Mouse (Mus musculus): ENCODE data around the gene Bcr. TPM values are rescaled to one million over a fixed set of nuclear protein-coding genes. Genes with fewer than 3 reads are reported as not detected.
A peak's percentile ranks its signal among the peaks of the same experiment; 100 is the strongest.

The Bcr gene
- polyA plus RNA-seq, 1 experiment from 2014 or later: 1.6 TPM

DNA sequence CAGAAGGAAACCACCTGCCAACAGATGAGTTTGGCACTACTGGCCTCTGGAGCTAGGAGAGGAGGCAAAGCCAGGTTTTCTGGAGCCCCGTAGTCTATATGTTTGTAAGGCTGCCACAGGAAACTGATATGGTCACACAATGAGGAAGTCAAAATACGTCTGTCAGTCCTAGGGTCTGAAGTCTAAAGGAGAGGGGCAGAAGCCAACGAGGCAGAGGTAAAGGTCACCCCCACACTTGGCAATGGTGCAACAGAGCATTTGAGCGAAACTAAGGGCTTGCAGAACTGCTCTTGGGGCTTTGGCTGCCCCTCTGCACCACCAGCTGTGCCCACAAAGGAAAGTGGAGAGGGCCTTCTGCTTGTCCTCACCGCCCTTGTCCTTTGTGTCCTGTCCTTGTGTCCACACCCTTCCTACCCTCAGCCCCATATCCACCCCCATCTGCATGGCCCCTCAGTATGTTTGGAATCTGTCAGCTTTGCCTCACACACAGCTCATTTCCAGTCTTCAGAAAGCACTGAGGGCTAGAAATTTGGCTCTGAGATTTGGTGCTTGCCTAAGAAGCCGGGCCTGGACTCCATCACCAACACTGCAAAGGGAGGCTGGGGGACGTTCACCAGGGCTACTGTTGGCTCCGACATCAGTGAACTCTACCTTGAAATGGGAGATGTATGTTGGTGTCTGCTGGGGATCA is 127.1 kb downstream of the Bcr start:
- no peak overlapping the region for H3K27ac ChIP-seq
- peaks cover 11% of the 10 kb centered on the region for H3K4me1 ChIP-seq (replicated peaks)
- DNase-seq: no peak

DNA sequence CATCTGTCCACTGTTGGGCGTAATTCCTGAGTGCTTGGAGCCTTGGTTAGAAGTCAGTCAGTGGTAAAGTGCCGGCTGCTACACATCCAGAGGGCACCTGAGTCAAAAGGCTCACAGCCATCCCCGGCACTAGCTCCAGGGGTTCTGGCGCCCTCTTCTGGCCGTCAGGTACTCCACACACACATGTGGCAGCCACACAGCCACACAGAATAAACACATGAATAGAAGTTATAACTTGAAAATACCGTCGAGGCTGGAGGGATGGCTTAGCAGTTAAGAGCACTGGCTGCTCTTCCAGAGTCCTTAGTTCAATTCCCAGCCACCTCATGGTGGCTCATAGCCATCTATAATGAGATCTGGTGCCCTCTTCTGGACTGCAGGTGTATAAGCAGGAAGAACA is 131.3 kb downstream of the Bcr start:
- Histone ChIP-seq H3K9me3 (replicated peaks) (no peaks in the 10 kb centered on the region), H3K4me3 (replicated peaks) (no peak overlapping the region), H3K36me3 (no peaks in the 10 kb centered on the region), H3K4me2 (no peak overlapping the region), H3K9ac (no peak overlapping the region), H3K4me1 (replicated peaks) (peaks cover 11% of the 10 kb centered on the region), H3K27me3 (no peaks in the 10 kb centered on the region), H3K27ac (no peak overlapping the region)
- WGBS (ENCODE audit: insufficient replicate concordance): 36% methylated on average over 7 of the region's 7 CpGs
- no peak for DNase-seq
- no peak for ATAC-seq (ENCODE audit: low read depth)

More for the DNA sequence above, 127.1 kb downstream of the Bcr start:
- Histone ChIP-seq H3K36me3 (0 out of 2 replicates have a peak, but pooled peaks cover 5% of the 10 kb centered on the region), H3K9me3 (replicated peaks) (no peaks in the 10 kb centered on the region), H3K4me2 (no peak overlapping the region), H3K27me3 (no peaks in the 10 kb centered on the region), H3K9ac (no peak overlapping the region), H3K4me3 (replicated peaks) (no peak overlapping the region)
- WGBS (ENCODE audit: insufficient replicate concordance): 41% methylated on average over 8 of the region's 8 CpGs
- ATAC-seq (ENCODE audit: low read depth): 0 out of 2 replicates have a peak, but pooled peaks have one; percentile 18

DNA sequence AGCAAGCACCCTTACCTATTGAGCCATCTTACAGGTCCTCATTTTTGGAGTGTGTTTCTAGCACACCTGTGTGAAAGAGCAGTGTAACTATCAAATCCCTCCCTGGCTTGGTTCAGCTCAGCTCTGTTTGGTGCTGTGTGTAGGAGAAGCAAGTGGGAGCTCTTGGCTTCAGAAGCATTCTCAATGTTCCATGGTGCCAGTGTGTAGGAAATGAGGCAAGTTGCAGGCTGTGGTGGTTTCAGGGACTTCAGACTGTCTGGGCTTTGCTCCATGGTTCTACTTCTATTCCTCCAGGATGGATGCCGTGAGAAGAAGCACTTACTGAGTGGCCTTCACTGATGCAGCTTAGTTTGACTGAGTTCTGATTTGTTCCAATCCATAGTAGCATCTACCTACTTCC is 137.4 kb downstream of the Bcr start:
- Histone ChIP-seq H3K4me2 (no peak overlapping the region), H3K36me3 (no peaks in the 10 kb centered on the region), H3K4me3 (replicated peaks) (no peak overlapping the region), H3K4me1 (replicated peaks) (no peaks in the 10 kb centered on the region), H3K9me3 (replicated peaks) (no peaks in the 10 kb centered on the region), H3K27me3 (no peaks in the 10 kb centered on the region), H3K9ac (no peak overlapping the region), H3K27ac (no peak overlapping the region)
- no peak for ATAC-seq (ENCODE audit: low read depth)
- DNase-seq: no peak
- 60% methylated on average over 1 of the region's 1 CpGs for WGBS (ENCODE audit: insufficient replicate concordance)

DNA sequence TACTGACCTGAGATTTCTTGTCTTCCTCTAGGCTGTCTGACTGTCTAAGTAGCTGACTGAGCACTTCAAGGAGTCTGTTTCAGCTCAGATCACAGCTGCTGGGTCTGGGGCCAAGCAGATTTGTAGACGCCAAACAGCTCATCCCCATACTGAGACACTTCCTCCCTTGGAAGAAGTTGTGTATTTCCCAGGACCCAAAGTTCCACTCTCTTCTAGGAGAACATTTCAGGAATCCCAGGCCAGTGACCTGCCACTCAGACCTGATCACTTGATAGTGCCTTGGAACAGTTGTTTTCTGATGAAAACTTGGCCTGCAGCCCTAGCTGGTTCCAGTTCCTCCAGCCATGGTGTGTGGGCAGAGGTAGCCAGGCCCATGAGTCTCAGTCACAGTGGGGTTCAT is 140.3 kb downstream of the Bcr start:
- H3K4me3 ChIP-seq (replicated peaks): no peak overlapping the region
- no peak overlapping the region for H3K27ac ChIP-seq
- H3K9me3 ChIP-seq (replicated peaks): no peaks in the 10 kb centered on the region
- no peaks in the 10 kb centered on the region for H3K27me3 ChIP-seq
- 53% methylated on average over 1 of the region's 1 CpGs for WGBS (ENCODE audit: insufficient replicate concordance)
- H3K36me3 ChIP-seq: no peaks in the 10 kb centered on the region
- DNase-seq: no peak
- ATAC-seq (ENCODE audit: low read depth): no peak
- H3K4me1 ChIP-seq (replicated peaks): no peaks in the 10 kb centered on the region
- no peak overlapping the region for H3K4me2 ChIP-seq
- H3K9ac ChIP-seq: no peak overlapping the region

DNA sequence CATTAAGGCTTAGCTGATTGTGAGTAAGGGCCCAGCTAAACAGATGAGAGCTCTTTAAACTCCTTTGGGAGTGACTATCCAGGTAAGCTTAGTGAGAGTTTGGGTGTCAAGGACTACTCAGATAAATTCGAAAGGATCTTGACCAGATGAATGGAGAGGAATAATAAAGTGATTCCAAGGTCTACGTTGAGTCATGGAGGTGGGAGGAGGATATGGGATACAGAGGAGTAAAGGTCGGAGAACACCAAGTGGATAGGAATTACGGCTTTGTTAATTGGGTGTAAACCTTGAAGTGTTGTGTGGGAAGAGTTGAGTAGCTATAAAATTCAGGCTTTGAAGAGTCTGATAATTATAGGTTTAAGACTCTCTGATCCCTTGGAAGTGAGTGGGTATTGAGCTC is 145.8 kb downstream of the Bcr start:
- Histone ChIP-seq H3K9ac (no peak overlapping the region), H3K4me1 (replicated peaks) (peaks cover 1% of the 10 kb centered on the region), H3K27ac (no peak overlapping the region), H3K4me3 (replicated peaks) (no peak overlapping the region), H3K4me2 (no peak overlapping the region), H3K36me3 (no peaks in the 10 kb centered on the region), H3K27me3 (no peaks in the 10 kb centered on the region), H3K9me3 (replicated peaks) (no peaks in the 10 kb centered on the region)
- DNase-seq (no peak), ATAC-seq (ENCODE audit: low read depth) (no peak)
- 65% methylated on average over 4 of the region's 4 CpGs for WGBS (ENCODE audit: insufficient replicate concordance)

DNA sequence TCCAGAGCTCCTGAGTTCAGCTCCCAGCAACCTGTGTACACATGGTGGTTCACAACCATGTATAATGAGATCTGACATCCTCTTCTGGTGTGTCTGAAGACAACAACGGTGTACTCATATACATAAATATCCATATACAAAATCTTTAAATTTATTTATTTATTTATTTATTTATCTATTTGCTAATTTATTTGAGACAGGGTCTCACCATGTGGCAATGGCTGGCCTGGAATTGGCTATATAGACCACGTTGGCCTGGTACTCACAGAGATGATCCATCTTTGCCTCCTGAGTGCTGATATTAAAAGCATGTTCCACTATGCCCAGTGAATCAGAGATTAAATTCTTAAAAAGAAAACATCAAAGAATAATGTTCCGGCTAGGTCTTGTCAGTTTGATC is 150.4 kb downstream of the Bcr start:
- Histone ChIP-seq H3K27ac (no peak overlapping the region), H3K27me3 (no peaks in the 10 kb centered on the region), H3K4me1 (replicated peaks) (peaks cover 26% of the 10 kb centered on the region), H3K4me3 (replicated peaks) (no peak overlapping the region), H3K9me3 (replicated peaks) (no peaks in the 10 kb centered on the region), H3K4me2 (no peak overlapping the region), H3K9ac (no peak overlapping the region), H3K36me3 (no peaks in the 10 kb centered on the region)
- ATAC-seq (ENCODE audit: low read depth): no peak
- DNase-seq: no peak
- WGBS (ENCODE audit: insufficient replicate concordance): 82% methylated on average over 3 of the region's 3 CpGs

DNA sequence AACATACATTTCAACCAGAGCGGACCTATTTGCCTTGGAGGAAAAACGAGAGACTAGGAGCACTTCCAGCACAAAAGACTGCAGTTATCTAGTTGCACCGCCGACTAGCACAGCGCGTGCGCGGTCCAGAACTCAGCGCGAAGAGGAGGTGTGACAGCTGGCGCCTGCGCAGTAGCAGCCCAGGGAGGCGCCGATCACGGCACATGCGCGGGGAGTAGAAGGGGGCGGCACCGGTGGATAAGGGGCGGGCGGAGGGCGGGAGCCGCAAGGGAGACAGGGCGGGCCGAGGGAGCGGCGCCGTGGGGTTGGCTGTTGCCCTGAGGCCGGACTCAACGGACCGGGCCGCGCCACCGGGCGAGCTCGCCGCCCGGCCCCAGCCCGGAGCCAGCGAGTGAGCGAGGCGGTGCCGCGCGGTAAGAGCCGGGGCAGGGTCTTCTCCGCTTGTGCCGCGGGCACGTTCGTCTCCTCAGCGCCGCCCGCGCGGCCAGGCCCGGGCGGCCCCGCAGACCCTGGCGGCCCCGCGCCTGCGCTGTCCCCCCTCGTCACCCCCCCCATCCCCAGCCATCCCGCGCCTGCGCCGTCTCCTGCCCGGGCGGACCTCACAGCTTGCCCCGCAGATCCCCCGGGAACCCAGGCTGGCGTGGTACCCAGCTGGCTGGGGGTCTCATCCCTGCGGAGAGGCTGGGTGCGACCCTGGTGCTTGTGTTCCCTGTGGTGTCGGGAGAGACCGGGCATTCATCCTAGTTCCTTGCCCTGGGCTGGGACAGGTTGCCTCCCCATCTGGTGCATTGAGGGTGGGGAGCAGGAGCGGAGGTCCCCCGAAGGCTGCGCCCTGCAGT is 151.6 kb downstream of the Bcr start, which contains the start of gene Specc1l:
Gene Specc1l, plus strand, starts transcription at position 267 of the 839 bp plus-strand sequence.
- under 1% methylated on average over 73 of the region's 80 CpGs for WGBS (ENCODE audit: insufficient replicate concordance)
- H3K4me3 ChIP-seq (replicated peaks): peak within 1 kb of the TSS; percentile 85
- ATAC-seq (ENCODE audit: low read depth) (peak; percentile 99), DNase-seq (peak; percentile 95)
- no peaks in the 10 kb centered on the region for H3K27me3 ChIP-seq
- peak within 1 kb of the TSS; percentile 90 for H3K27ac ChIP-seq
- no peaks in the 10 kb centered on the region for H3K9me3 ChIP-seq (replicated peaks)
- H3K36me3 ChIP-seq: no peaks in the 10 kb centered on the region
- peak within 1 kb of the TSS; percentile 91 for H3K9ac ChIP-seq
- H3K4me2 ChIP-seq: peak within 1 kb of the TSS; percentile 94
- H3K4me1 ChIP-seq (replicated peaks): peaks cover 26% of the 10 kb centered on the region

DNA sequence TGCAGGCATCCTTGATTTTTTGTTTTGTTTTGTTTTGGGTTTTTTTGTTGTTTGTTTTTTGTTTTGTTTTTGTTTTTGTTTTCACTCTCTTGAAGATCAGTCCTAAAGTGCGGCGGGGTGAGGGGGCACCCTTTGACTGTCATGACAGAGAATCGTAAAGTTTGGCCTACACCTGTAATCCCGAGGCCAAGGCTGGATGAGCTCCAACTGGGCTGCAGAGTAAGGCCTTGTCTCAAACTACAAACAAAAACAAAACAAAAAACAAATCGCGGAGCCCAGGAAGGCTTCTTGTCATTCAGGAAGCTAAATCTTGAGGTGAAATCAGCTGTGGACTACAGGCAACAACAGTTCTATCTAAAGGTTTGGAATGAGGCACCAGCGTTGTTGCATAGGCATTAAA is 152.6 kb downstream of the Bcr start:
- DNase-seq: no peak
- H3K27ac ChIP-seq: no peak overlapping the region
- H3K36me3 ChIP-seq: no peaks in the 10 kb centered on the region
- peak overlapping the region; percentile 91 for H3K9ac ChIP-seq
- H3K9me3 ChIP-seq (replicated peaks): no peaks in the 10 kb centered on the region
- ATAC-seq (ENCODE audit: low read depth): no peak
- peaks cover 26% of the 10 kb centered on the region for H3K4me1 ChIP-seq (replicated peaks)
- no peaks in the 10 kb centered on the region for H3K27me3 ChIP-seq
- 57% methylated on average over 7 of the region's 7 CpGs for WGBS (ENCODE audit: insufficient replicate concordance)
- peak overlapping the region; percentile 94 for H3K4me2 ChIP-seq
- H3K4me3 ChIP-seq (replicated peaks): peak overlapping the region; percentile 85

DNA sequence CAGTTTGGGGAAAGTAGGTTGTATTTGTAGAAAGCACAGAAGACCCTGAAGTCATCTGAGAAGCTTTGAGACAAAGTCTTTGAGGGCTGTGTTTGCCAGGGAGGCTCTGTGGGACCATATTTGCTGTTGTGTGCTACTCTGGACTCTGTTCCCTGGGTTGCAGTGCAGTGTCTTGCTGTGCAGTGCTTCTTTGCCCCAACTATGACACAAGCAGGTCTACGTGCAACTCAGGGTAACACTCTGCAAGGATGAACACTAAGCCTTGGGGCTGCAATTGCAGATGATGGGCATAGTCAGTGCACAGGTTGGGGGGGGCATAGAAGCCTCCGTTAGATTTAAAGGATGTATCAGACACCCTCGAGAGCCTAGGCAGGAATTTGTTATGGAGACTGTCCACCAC is 160.3 kb downstream of the Bcr start:
- 66% methylated on average over 3 of the region's 3 CpGs for WGBS (ENCODE audit: insufficient replicate concordance)
- Histone ChIP-seq H3K9ac (no peak overlapping the region), H3K27ac (no peak overlapping the region), H3K9me3 (replicated peaks) (no peaks in the 10 kb centered on the region), H3K4me3 (replicated peaks) (no peak overlapping the region), H3K4me1 (replicated peaks) (peaks cover 44% of the 10 kb centered on the region), H3K36me3 (no peaks in the 10 kb centered on the region), H3K27me3 (no peaks in the 10 kb centered on the region), H3K4me2 (no peak overlapping the region)
- no peak for DNase-seq
- no peak for ATAC-seq (ENCODE audit: low read depth)

DNA sequence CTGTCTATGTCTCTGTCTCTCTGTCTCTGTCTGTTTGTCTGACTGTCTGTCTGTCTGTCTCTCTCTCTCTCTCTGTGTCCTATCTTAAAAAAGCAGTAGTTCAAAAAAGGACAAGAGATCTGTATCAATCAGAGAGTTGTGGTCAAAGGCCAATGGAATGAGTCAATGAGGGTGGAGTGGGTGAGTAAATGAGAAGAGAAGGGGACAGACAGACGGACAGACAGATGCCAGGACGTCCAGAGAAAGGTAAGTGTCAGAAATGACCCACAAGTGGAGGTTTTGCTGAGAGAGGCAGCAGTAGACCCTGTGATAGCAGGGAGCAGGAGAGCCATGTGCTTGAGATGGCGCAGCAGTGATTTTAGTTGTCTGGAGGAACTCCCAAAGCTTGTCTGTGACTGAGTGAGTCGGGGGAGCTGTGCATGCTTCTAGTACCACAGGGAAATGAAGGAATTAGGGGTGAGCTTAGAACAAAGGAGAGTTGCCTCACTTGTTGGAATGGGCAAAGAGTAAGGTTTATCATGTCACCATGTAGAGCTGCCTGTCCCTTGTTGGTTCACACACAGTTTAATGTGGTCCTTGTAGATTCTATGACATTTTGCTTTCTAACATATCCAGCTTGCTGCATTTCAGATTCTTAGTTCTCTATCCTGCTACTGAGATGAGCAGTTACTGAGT is 161.7 kb downstream of the Bcr start:
- no peaks in the 10 kb centered on the region for H3K27me3 ChIP-seq
- peak overlapping the region; percentile 29; the same call in 1 of the 2 replicates for H3K27ac ChIP-seq
- H3K9me3 ChIP-seq (replicated peaks): no peaks in the 10 kb centered on the region
- ATAC-seq (ENCODE audit: low read depth) (no peak), DNase-seq (no peak)
- 47% methylated on average over 4 of the region's 4 CpGs for WGBS (ENCODE audit: insufficient replicate concordance)
- H3K4me3 ChIP-seq (replicated peaks): no peak overlapping the region
- no peak overlapping the region for H3K4me2 ChIP-seq
- no peak overlapping the region for H3K9ac ChIP-seq
- peaks cover 44% of the 10 kb centered on the region for H3K4me1 ChIP-seq (replicated peaks)
- no peaks in the 10 kb centered on the region for H3K36me3 ChIP-seq

DNA sequence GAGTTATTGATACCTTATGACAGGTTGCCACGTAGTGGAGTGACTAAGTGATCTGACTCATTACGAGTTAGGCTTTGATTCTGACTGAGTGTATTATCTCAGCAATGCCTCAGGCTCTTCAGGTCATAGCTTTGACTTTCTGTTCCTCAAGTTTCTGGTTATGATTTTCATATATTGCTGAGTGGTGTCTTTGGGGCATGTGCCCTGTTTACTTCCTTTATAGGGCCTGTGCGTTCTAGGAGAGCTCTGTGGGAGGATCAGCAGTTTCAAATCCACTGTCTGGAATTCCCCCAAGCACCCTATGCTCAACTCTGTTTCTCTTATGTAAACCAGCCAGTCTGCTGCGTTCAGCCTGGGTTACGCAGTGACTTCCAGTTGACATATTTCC is 162.2 kb downstream of the Bcr start:
- ATAC-seq (ENCODE audit: low read depth): no peak
- no peak overlapping the region for H3K9ac ChIP-seq
- H3K4me3 ChIP-seq (replicated peaks): no peak overlapping the region
- no peaks in the 10 kb centered on the region for H3K27me3 ChIP-seq
- no peaks in the 10 kb centered on the region for H3K9me3 ChIP-seq (replicated peaks)
- H3K36me3 ChIP-seq: no peaks in the 10 kb centered on the region
- peaks cover 48% of the 10 kb centered on the region for H3K4me1 ChIP-seq (replicated peaks)
- WGBS (ENCODE audit: insufficient replicate concordance): 59% methylated on average over 5 of the region's 5 CpGs
- no peak overlapping the region for H3K4me2 ChIP-seq
- DNase-seq: no peak
- H3K27ac ChIP-seq: peak overlapping the region; percentile 29; the same call in 1 of the 2 replicates
